Mouse (Mus musculus) limb, embryonic 14.5 days (tissue): ENCODE results near the gene Dynll1. TPM values are rescaled to one million over a fixed set of nuclear protein-coding genes. Genes with fewer than 3 reads are reported as not detected.
A peak's percentile ranks its signal among the peaks of the same experiment; 100 is the strongest.
"Not testable (repeated sequence)": the region's sequence is repeated elsewhere in the genome, so short reads cannot be mapped to it uniquely, and the experiment has no call there.

Experiments used
- ATAC-seq: fragments of 200-750 bp; cut with Nextera tagmentation; 2 replicates; pipeline ENCODE4 v1.8.0; 2017; ENCODE audit warnings: low read depth, moderate number of reproducible peaks, moderate TSS enrichment; ENCODE audit not compliant: low FRiP score
- DNase-seq: peaks from one replicate; pipeline ENCODE4 v3.0.0-alpha.2; 2015; ENCODE audit warnings: low spot score
- H3K27ac ChIP-seq: fragments of 300-500 bp; sonication (generic); replicated peaks from 2 replicates; pipeline ENCODE4 v1.5.1; 2014; ENCODE audit warnings: low read depth, mild to moderate bottlenecking, low read length, moderate library complexity, mixed read lengths
- H3K27me3 ChIP-seq: fragments of 300-500 bp; sonication (generic); 2 replicates; pipeline ENCODE4 v1.6.1; 2014; ENCODE audit warnings: low read length, mixed read lengths; ENCODE audit not compliant: control insufficient read depth, insufficient read depth
- H3K36me3 ChIP-seq: fragments of 300-500 bp; sonication (generic); 2 replicates; pipeline ENCODE4 v1.6.1; 2014; ENCODE audit warnings: mild to moderate bottlenecking, low read length, moderate library complexity, mixed read lengths; ENCODE audit not compliant: control insufficient read depth, insufficient read depth
- H3K4me1 ChIP-seq: fragments of 300-500 bp; sonication (generic); 2 replicates; pipeline ENCODE4 v1.6.1; 2014; ENCODE audit warnings: antibody characterized with exemption, low read length, mixed read lengths; ENCODE audit not compliant: control insufficient read depth, insufficient read depth
- H3K4me2 ChIP-seq: fragments of 300-500 bp; sonication (generic); replicated peaks from 2 replicates; pipeline ENCODE4 v1.6.1; 2014; ENCODE audit warnings: low read depth, mild to moderate bottlenecking, low read length, moderate library complexity; ENCODE audit not compliant: severe bottlenecking
- H3K4me3 ChIP-seq: fragments of 300-500 bp; sonication (generic); replicated peaks from 2 replicates; pipeline ENCODE4 v1.5.1; 2014; ENCODE audit warnings: low read length
- H3K9ac ChIP-seq: fragments of 300-500 bp; sonication (generic); 2 replicates; pipeline ENCODE4 v1.6.1; 2014; ENCODE audit warnings: mild to moderate bottlenecking, low read depth, low read length, moderate library complexity; ENCODE audit not compliant: severe bottlenecking
- H3K9me3 ChIP-seq: fragments of 300-500 bp; sonication (generic); 2 replicates; pipeline ENCODE4 v1.6.1; 2016; ENCODE audit warnings: low read length; ENCODE audit not compliant: control insufficient read depth
- POLR2A ChIP-seq: fragments of 200-500 bp; IDR thresholded peaks from 2 replicates; pipeline ENCODE4 v1.8.0; 2012; ENCODE audit warnings: inconsistent platforms, mild to moderate bottlenecking, moderate library complexity, borderline replicate concordance; ENCODE audit not compliant: insufficient read depth, insufficient read length; ENCODE audit errors: extremely low read depth
- WGBS: fragments of 180-500 bp; shearing (Covaris S2); extraction: QIAGEN DNeasy Blood & Tissue Kit; methylation state at CpG from one replicate; pipeline ENCODE4 v1.1.7; 2014; 5-methylcytosine and 5-hydroxymethylcytosine counted together
- polyA plus RNA-seq, 2 experiments: library from polyadenylated mRNA; depleted of rRNA in 1 of 2; stranded (reverse) in 1 of 2; unstranded in 1 of 2; fragments of >200 nt; fragmentation: Nextera tagmentation in 1 of 2; extraction: Ambion mirVana in 1 of 2; gene quantifications; 2 replicates each; pipeline versions ENCODE4 v1.2.1 to v1.2.3; 2012 to 2014

Dynll1 gene
- polyA plus RNA-seq, 2 experiments, result 1,052 to 1,814 TPM

- Histone ChIP-seq H3K36me3 (no peaks in the 10 kb centered on the region), H3K4me3 (no peak overlapping the region; the same call in 1 of the 2 replicates), H3K4me2 (peak overlapping the region; percentile 10), H3K27ac (peak overlapping the region; percentile 82), H3K9ac (no peak overlapping the region), H3K9me3 (no peaks in the 10 kb centered on the region), H3K27me3 (no peaks in the 10 kb centered on the region), H3K4me1 (peaks cover 37% of the 10 kb centered on the region)
- WGBS, result 1% methylated on average over 10 of the region's 10 CpGs
- ATAC-seq (peak; percentile 74), DNase-seq (peak; percentile 74)
- TF ChIP-seq POLR2A, result no peak
These were observed 17.0 kb upstream of the Dynll1 start for GRCm38 (mm10) chr5:115317645-115318328.

GRCm38 (mm10) chr5:115316968-115317644, 16.3 kb upstream of the Dynll1 start:
- no peak; the same call in 1 of the 2 replicates for ATAC-seq
- 6% methylated on average over 14 of the region's 14 CpGs for WGBS
- H3K4me2 ChIP-seq, result peak overlapping the region; percentile 10
- H3K36me3 ChIP-seq, result no peaks in the 10 kb centered on the region
- H3K9ac ChIP-seq, result peak overlapping the region; percentile 45
- H3K9me3 ChIP-seq, result no peaks in the 10 kb centered on the region
- no peak for TF ChIP-seq POLR2A
- peaks cover 37% of the 10 kb centered on the region for H3K4me1 ChIP-seq
- H3K4me3 ChIP-seq, result no peak overlapping the region
- no peaks in the 10 kb centered on the region for H3K27me3 ChIP-seq
- H3K27ac ChIP-seq, result peak overlapping the region; percentile 82
- DNase-seq, result no peak

GRCm38 (mm10) chr5:115313668-115313943, 12.8 kb upstream of the Dynll1 start:
- Histone ChIP-seq H3K27me3 (no peaks in the 10 kb centered on the region), H3K9ac (no peak overlapping the region), H3K4me1 (peaks cover 25% of the 10 kb centered on the region), H3K4me3 (no peak overlapping the region), H3K4me2 (no peak overlapping the region), H3K36me3 (no peaks in the 10 kb centered on the region), H3K9me3 (no peaks in the 10 kb centered on the region), H3K27ac (peak overlapping the region; percentile 33; the same call in 1 of the 2 replicates)
- TF ChIP-seq POLR2A, result no peak
- whole genome bisulfite sequencing, result 24% methylated on average over 5 of the region's 5 CpGs
- no peak for DNase-seq
- ATAC-seq, result no peak

- no peak overlapping the region; the same call in 1 of the 2 replicates for H3K27ac ChIP-seq
- no peaks in the 10 kb centered on the region for H3K36me3 ChIP-seq
- no peaks in the 10 kb centered on the region for H3K9me3 ChIP-seq
- no peak overlapping the region for H3K9ac ChIP-seq
- H3K4me2 ChIP-seq, result no peak overlapping the region
- H3K27me3 ChIP-seq, result no peaks in the 10 kb centered on the region
- 62% methylated on average over 10 of the region's 10 CpGs for WGBS
- DNase-seq (no peak), ATAC-seq (no peak)
- H3K4me1 ChIP-seq, result peaks cover 20% of the 10 kb centered on the region
- TF ChIP-seq POLR2A, result no peak
- H3K4me3 ChIP-seq, result no peak overlapping the region
These were observed 12.2 kb upstream of the Dynll1 start for GRCm38 (mm10) chr5:115312816-115313667.

GRCm38 (mm10) chr5:115312354-115312753, 11.6 kb upstream of the Dynll1 start:
- Histone ChIP-seq H3K27ac (no peak overlapping the region), H3K9ac (no peak overlapping the region), H3K4me3 (no peak overlapping the region), H3K27me3 (no peaks in the 10 kb centered on the region), H3K36me3 (no peaks in the 10 kb centered on the region), H3K4me2 (no peak overlapping the region), H3K9me3 (no peaks in the 10 kb centered on the region), H3K4me1 (peaks cover 14% of the 10 kb centered on the region)
- WGBS, result 73% methylated on average over 4 of the region's 4 CpGs
- no peak for TF ChIP-seq POLR2A
- ATAC-seq (no peak), DNase-seq (no peak)

GRCm38 (mm10) chr5:115302190-115302589, 1.4 kb upstream of the Dynll1 start:
- H3K4me1 ChIP-seq, result peaks cover 12% of the 10 kb centered on the region; the same call in 1 of the 2 replicates
- not testable (repeated sequence) for DNase-seq, H3K27ac ChIP-seq, H3K27me3 ChIP-seq, H3K4me3 ChIP-seq, H3K9ac ChIP-seq, ATAC-seq, H3K4me2 ChIP-seq, H3K9me3 ChIP-seq
- 79% methylated on average over 3 of the region's 7 CpGs for WGBS
- H3K36me3 ChIP-seq, result peaks cover 24% of the 10 kb centered on the region
